ENCODE assay signal across 37 mouse cellular contexts in the genomic region with DNA sequence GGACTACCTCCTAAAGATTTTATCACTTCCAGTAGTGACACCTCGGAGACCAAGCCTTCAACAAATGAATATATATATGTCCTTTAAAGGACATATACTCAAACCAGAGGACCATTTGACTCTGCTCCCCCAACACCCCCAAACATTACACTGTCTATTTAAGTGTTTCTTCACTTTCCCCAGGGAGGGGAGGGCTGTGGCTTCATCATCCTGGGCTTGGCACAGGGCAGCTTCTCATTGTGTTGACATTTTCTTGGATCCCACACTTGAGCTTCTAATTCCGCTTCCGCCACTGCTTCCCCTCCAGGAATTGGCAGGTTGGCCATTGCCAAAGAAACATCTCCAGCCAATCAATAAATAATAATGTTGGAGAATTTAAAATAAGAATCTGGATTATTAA. TPM values are rescaled to one million over a fixed set of nuclear protein-coding genes. Genes with fewer than 3 reads are reported as not detected.
A peak's percentile ranks its signal among the peaks of the same experiment; 100 is the strongest.
DNase-seq lines count a peak whose midpoint lies in the region; ATAC-seq and TF ChIP-seq lines count a peak whose summit lies in the region.
"Had no signal": no experiment of that assay in that cellular context is flagged by ENCODE, and none has a peak within 500 bp of the region (broad histone marks: within the 10 kb centered on the region; RNA-seq: fewer than 3 reads in every experiment).

No protein-coding gene starts in this region.

- H3K4me1 ChIP-seq in heart, postnatal 0 days (ENCODE audit: control insufficient read depth, insufficient read depth), result no peaks in the 10 kb centered on the region
- H3K4me1 ChIP-seq in heart, embryonic 11.5 days (ENCODE audit: control insufficient read depth, insufficient read depth, low read length), result no peaks in the 10 kb centered on the region
- H3K4me1 ChIP-seq in lung, embryonic 16.5 days (replicated peaks; ENCODE audit: control insufficient read depth, insufficient read depth, low read length), result peaks cover 21% of the 10 kb centered on the region
- H3K4me1 ChIP-seq: liver, embryonic 12.5 days; stomach, embryonic 15.5 days had no signal

- no peaks in the 10 kb centered on the region for H3K9me3 ChIP-seq in heart, postnatal 0 days (replicated peaks; ENCODE audit: control insufficient read depth, low read length)
- H3K9me3 ChIP-seq in heart, embryonic 11.5 days (replicated peaks; ENCODE audit: control insufficient read depth, low read length), result no peaks in the 10 kb centered on the region
- no peaks in the 10 kb centered on the region for H3K9me3 ChIP-seq in lung, embryonic 16.5 days (ENCODE audit: control insufficient read depth, low read length)
- H3K9me3 ChIP-seq: embryonic facial prominence, embryonic 12.5 days; liver, embryonic 12.5 days; megakaryocyte, embryonic 14.5 days; stomach, embryonic 15.5 days had no signal

- no peak overlapping the region for H3K4me3 ChIP-seq in heart, postnatal 0 days (ENCODE audit: low read depth, low read length)
- H3K4me3 ChIP-seq in heart, embryonic 11.5 days (ENCODE audit: low read depth, low read length), result no peak overlapping the region
- H3K4me3 ChIP-seq in lung, embryonic 16.5 days (ENCODE audit: low read length), result no peak overlapping the region
- H3K4me3 ChIP-seq: embryonic facial prominence, embryonic 12.5 days; liver, embryonic 12.5 days; megakaryocyte, embryonic 14.5 days; stomach, embryonic 15.5 days had no signal

- TF ChIP-seq EP300 in heart, postnatal 0 days (IDR thresholded peaks at IDR 0.05; ENCODE audit: low read depth), result no peak

- WGBS in heart, postnatal 0 days, result 51% methylated on average over 3 of the region's 3 CpGs
- WGBS in heart, embryonic 11.5 days (ENCODE audit: insufficient replicate concordance), result 75% methylated on average over 3 of the region's 3 CpGs
- 38% methylated on average over 3 of the region's 3 CpGs for WGBS in lung, embryonic 16.5 days

- no peak for ATAC-seq in heart, postnatal 0 days (ENCODE audit: insufficient read depth, low read depth)
- no peak for ATAC-seq in heart, embryonic 11.5 days (replicated peaks; ENCODE audit: insufficient number of reproducible peaks, low FRiP score, low TSS enrichment)
- peak; percentile 76 for ATAC-seq in lung, embryonic 16.5 days (ENCODE audit: low read depth)
- ATAC-seq: CD4-positive, CD25-positive, alpha-beta regulatory T cell, adult 4 months; forebrain, postnatal 0 days; hindbrain, embryonic 16.5 days; liver, embryonic 12.5 days; liver, postnatal 0 days had no signal

- H3K4me2 ChIP-seq in heart, postnatal 0 days (ENCODE audit: low read depth, low read length), result no peak overlapping the region
- no peak overlapping the region for H3K4me2 ChIP-seq in heart, embryonic 11.5 days
- H3K4me2 ChIP-seq in lung, embryonic 16.5 days (ENCODE audit: low read depth, low read length), result no peak overlapping the region
- H3K4me2 ChIP-seq: embryonic facial prominence, embryonic 12.5 days; liver, embryonic 12.5 days; stomach, embryonic 15.5 days had no signal

- DNase-seq in heart, postnatal 0 days (ENCODE audit: low spot score), result peak; percentile 13
- DNase-seq in NIH3T3 (ENCODE audit: low read depth), result peak; percentile 81
- peak; percentile 46 for DNase-seq in lung, postnatal 36 days
- DNase-seq in cerebellum, adult 18-20 months, result no peak
- no peak for DNase-seq in spleen, postnatal 4 days (ENCODE audit: low spot score in 2 of 2)
- DNase-seq: adrenal gland, postnatal 10 days; cerebellum, adult 11-12 months; cerebellum, postnatal 25 days; forebrain, postnatal 0 days; kidney, adult 18-20 months; kidney, postnatal 10 days; layer of hippocampus, postnatal 36 days; left cerebral cortex, postnatal 4 days; liver, postnatal 0 days; midbrain, embryonic 14.5 days; right cerebral cortex, postnatal 14 days had no signal

- no peak overlapping the region for H3K9ac ChIP-seq in heart, postnatal 0 days (replicated peaks; ENCODE audit: low read depth, low read length)
- H3K9ac ChIP-seq in heart, embryonic 11.5 days (ENCODE audit: low read depth, low read length), result no peak overlapping the region
- no peak overlapping the region for H3K9ac ChIP-seq in lung, embryonic 16.5 days (ENCODE audit: low read length)
- H3K9ac ChIP-seq: embryonic facial prominence, embryonic 12.5 days; forebrain, postnatal 0 days; liver, embryonic 12.5 days; liver, postnatal 0 days; stomach, embryonic 15.5 days had no signal

- H3K36me3 ChIP-seq in heart, postnatal 0 days (replicated peaks; ENCODE audit: control insufficient read depth, insufficient read depth, low read length), result no peaks in the 10 kb centered on the region
- no peaks in the 10 kb centered on the region for H3K36me3 ChIP-seq in heart, embryonic 11.5 days (ENCODE audit: control insufficient read depth, insufficient read depth, low read length)
- H3K36me3 ChIP-seq in lung, embryonic 16.5 days (ENCODE audit: control insufficient read depth, insufficient read depth, low read length), result no peaks in the 10 kb centered on the region
- H3K36me3 ChIP-seq: embryonic facial prominence, embryonic 12.5 days; liver, embryonic 12.5 days; stomach, embryonic 15.5 days had no signal

- no peaks in the 10 kb centered on the region for H3K27me3 ChIP-seq in heart, postnatal 0 days (ENCODE audit: control insufficient read depth, insufficient read depth, low read length)
- no peaks in the 10 kb centered on the region for H3K27me3 ChIP-seq in heart, embryonic 11.5 days (ENCODE audit: control insufficient read depth, insufficient read depth, low read length)
- no peaks in the 10 kb centered on the region for H3K27me3 ChIP-seq in lung, embryonic 16.5 days (ENCODE audit: control insufficient read depth, insufficient read depth, low read depth, low read length)
- H3K27me3 ChIP-seq: embryonic facial prominence, embryonic 12.5 days; stomach, embryonic 15.5 days had no signal

- no peak overlapping the region for H3K27ac ChIP-seq in heart, postnatal 0 days (ENCODE audit: low read depth)
- H3K27ac ChIP-seq in heart, embryonic 11.5 days (ENCODE audit: low read depth, low read length), result no peak overlapping the region
- H3K27ac ChIP-seq in lung, embryonic 16.5 days (ENCODE audit: low read length), result peak overlapping the region; percentile 41; the same call in 1 of the 2 replicates
- H3K27ac ChIP-seq: embryonic facial prominence, embryonic 12.5 days; liver, embryonic 12.5 days had no signal

- TF ChIP-seq CTCF in heart, postnatal 0 days (IDR thresholded peaks at IDR 0.05; ENCODE audit: low read depth), result no peak

RNA-seq across cellular contexts. Expression of a gene that starts 39.0 kb away (rescaled TPM):
- not detected in 2 replicates for total RNA-seq in heart, postnatal 0 days (2014; rRNA removed; ENCODE audit: low replicate concordance)
- not detected in 2 replicates for polyA plus RNA-seq in heart, postnatal 0 days (2015; fragmentation: Nextera tagmentation; extraction: Ambion mirVana)
- polyA plus RNA-seq in heart, embryonic 11.5 days (2014; fragmentation: Nextera tagmentation; extraction: Ambion mirVana), result not detected in 2 replicates
- polyA plus RNA-seq in lung, embryonic 16.5 days (2015; fragmentation: Nextera tagmentation; extraction: Ambion mirVana), result not detected in 2 replicates
- total RNA-seq: adrenal gland, postnatal 10 days; forebrain, postnatal 0 days; gastrocnemius, adult 8-10 months; heart, adult 8-10 months; heart, postnatal 25 days; layer of hippocampus, postnatal 36 days; left cerebral cortex, postnatal 4 days; monocyte, adult 5-6 weeks had no signal
- polyA plus RNA-seq: CD4-positive, CD25-positive, alpha-beta regulatory T cell, adult 4 months; embryonic facial prominence, embryonic 12.5 days; forebrain, embryonic 11.5 days; forebrain, postnatal 0 days; gonadal fat pad, adult 2 months; heart, embryonic 14.5 days; hindbrain, embryonic 11.5 days; hindbrain, embryonic 16.5 days; intestine, embryonic 14.5 days; large intestine, adult 2 months; limb, embryonic 14.5 days; liver, embryonic 12.5 days; liver, postnatal 0 days; midbrain, embryonic 14.5 days; neural tube, embryonic 14.5 days; small intestine, adult 2 months; stomach, embryonic 15.5 days had no signal

Comparison
In these comparisons a context has a peak if more than half of its experiments do, and no peak if none do; other contexts are left out.
1. DNase-seq: peak in heart, postnatal 0 days (single experiment), NIH3T3 (single experiment) and lung, postnatal 36 days (single experiment); none in cerebellum, adult 18-20 months (0 of 2) and spleen, postnatal 4 days (0 of 2).